Mouse (Mus musculus): ENCODE data around the gene Gmppb.

- TF ChIP-seq CTCF (IDR thresholded peaks at IDR 0.05; ENCODE audit: borderline replicate concordance, insufficient read depth, low read length) (no peak), POLR2A (IDR thresholded peaks at IDR 0.05; ENCODE audit: low read depth, low read length) (no peak; the same call in 1 of the 2 replicates)
These were observed 34.0 kb downstream of the Gmppb start, which contains the start of gene Rnf123 for GRCm38 (mm10) chr9:108082988-108083431.

Measured in embryonic fibroblast, embryonic 13.5 days (primary cell).